Mouse (Mus musculus): ENCODE results near the gene Gm49450.

DNA sequence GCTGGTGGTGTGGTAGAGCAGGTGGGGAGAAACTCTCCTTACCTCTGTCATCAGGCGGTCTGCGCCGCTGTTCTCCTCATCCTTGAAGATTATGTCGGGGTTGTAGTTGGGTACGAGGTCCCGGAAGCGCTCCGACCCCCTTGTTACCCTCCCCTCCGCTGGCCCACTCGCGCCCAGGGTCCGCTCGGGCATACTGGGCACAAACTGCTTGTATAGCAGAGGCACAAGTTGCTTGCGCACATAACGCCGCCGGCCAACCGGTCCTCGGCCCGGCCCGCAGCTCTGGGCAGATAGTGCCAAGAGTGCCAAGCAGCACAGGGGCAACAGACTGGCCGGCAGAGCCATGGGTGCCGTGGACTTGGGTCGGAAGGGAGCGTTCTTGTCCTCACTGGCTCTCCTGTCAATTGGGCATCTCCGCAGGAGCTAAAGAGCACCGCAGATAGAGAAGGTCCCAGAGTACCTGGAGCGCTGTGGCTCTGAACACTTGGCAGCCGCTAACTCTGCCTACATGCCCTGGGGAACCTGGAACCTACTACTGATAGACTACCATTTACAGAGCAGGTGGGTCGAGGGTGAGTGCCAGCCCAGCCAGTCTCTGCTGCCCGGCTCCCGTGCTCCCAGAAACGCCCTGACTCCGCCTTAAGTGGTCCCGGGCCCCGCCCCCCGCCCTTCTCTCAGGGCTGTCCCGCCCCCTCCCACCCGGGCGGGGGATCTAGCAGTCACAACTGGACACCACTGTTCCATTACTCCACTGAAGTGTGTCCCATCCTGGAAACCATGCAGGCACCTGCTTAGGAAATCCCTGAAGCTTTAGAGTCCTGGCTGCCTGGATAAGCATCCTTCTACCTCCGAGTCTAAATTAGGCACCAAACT, 55.2 kb downstream of the Gm49450 start, which contains the start of gene Dhh:
- TF ChIP-seq CTCF (IDR thresholded peaks at IDR 0.05; ENCODE audit: low read depth) (no peak), EP300 (IDR thresholded peaks at IDR 0.05; ENCODE audit: low read depth) (no peak)

Measured in liver, embryonic 14.5 days (tissue).